Mouse (Mus musculus): ENCODE measurements around the gene Agl. TPM values are rescaled to one million over a fixed set of nuclear protein-coding genes. Genes with fewer than 3 reads are reported as not detected.

Agl gene
- polyA plus RNA-seq (2012; rRNA removed), result 13.0 and 13.3 TPM in 2 replicates

GRCm38 (mm10) chr3:116807811-116808506 is at the start of gene Agl:
Gene Agl (minus strand): TSS chr3:116808166.

GRCm38 (mm10) chr3:116712436-116712881 is 95.5 kb downstream of the Agl start, which contains the start of gene Slc35a3:
Gene Slc35a3 (minus strand): TSS chr3:116712831.

Other genes with a start within 250 kb of the Agl start
- 0.09 and 0.36 TPM in 2 replicates for gene Lrrc39, start 245.2 kb downstream of the Agl start, polyA plus RNA-seq (2012; rRNA removed)
- 8.3 and 8.5 TPM in 2 replicates for gene Sass6, start 213.2 kb downstream of the Agl start, polyA plus RNA-seq (2012; rRNA removed)
- gene Trmt13, start 193.6 kb downstream of the Agl start, polyA plus RNA-seq (2012; rRNA removed), result 30.0 and 31.5 TPM in 2 replicates
- 44.2 and 48.0 TPM in 2 replicates for gene Mfsd14a, start 145.5 kb downstream of the Agl start, polyA plus RNA-seq (2012; rRNA removed)
- gene Gm43191, start 126.9 kb downstream of the Agl start, polyA plus RNA-seq (2012; rRNA removed), result not detected in 2 replicates
- gene Slc35a3, start 95.3 kb downstream of the Agl start, polyA plus RNA-seq (2012; rRNA removed), result 14.0 and 14.3 TPM in 2 replicates
- gene Frrs1, start 51.3 kb upstream of the Agl start, polyA plus RNA-seq (2012; rRNA removed), result 3.5 and 3.7 TPM in 2 replicates
- gene 4930455H04Rik, start 160.1 kb upstream of the Agl start, polyA plus RNA-seq (2012; rRNA removed), result not detected in 2 replicates
- gene Palmd, start 160.8 kb upstream of the Agl start, polyA plus RNA-seq (2012; rRNA removed), result 7.6 and 8.2 TPM in 2 replicates